Mouse (Mus musculus) c-Kit-positive CD71-positive TER-119-positive erythroid progenitor cells, embryonic 14.5 days (primary cell): ENCODE results near the gene Ptprt.

Experiments used
- DNase-seq: peaks from one replicate; pipeline ENCODE4 v3.0.0-alpha.2; 2013; ENCODE audit warnings: low spot score

The Ptprt gene

GRCm38 (mm10) chr2:161944689-161945088, 716.3 kb downstream of the Ptprt start:
- no peak for DNase-seq

- DNase-seq = no peak
These were observed 719.0 kb downstream of the Ptprt start for GRCm38 (mm10) chr2:161941991-161942390.

GRCm38 (mm10) chr2:161907214-161907613, 753.7 kb downstream of the Ptprt start:
- no peak for DNase-seq

GRCm38 (mm10) chr2:161902196-161902595, 758.8 kb downstream of the Ptprt start:
- no peak for DNase-seq

- DNase-seq = no peak
These were observed 776.5 kb downstream of the Ptprt start for GRCm38 (mm10) chr2:161884446-161884845.

GRCm38 (mm10) chr2:161882580-161882979, 778.4 kb downstream of the Ptprt start:
- DNase-seq = no peak

GRCm38 (mm10) chr2:161880941-161881340, 780.0 kb downstream of the Ptprt start:
- DNase-seq = no peak

- no peak for DNase-seq
These were observed 795.7 kb downstream of the Ptprt start for GRCm38 (mm10) chr2:161865231-161865630.

GRCm38 (mm10) chr2:161858813-161859212, 802.1 kb downstream of the Ptprt start:
- DNase-seq = no peak

GRCm38 (mm10) chr2:161858361-161858760, 802.6 kb downstream of the Ptprt start:
- DNase-seq = no peak

GRCm38 (mm10) chr2:161835001-161835400, 825.9 kb downstream of the Ptprt start:
- no peak for DNase-seq

GRCm38 (mm10) chr2:161833846-161834245, 827.1 kb downstream of the Ptprt start:
- no peak for DNase-seq

- no peak for DNase-seq
These were observed 847.6 kb downstream of the Ptprt start for GRCm38 (mm10) chr2:161813326-161813725.

- no peak for DNase-seq
These were observed 852.7 kb downstream of the Ptprt start for GRCm38 (mm10) chr2:161808086-161808801.

GRCm38 (mm10) chr2:161806287-161807007, 854.5 kb downstream of the Ptprt start:
- no peak for DNase-seq

GRCm38 (mm10) chr2:161799946-161800345, 861.0 kb downstream of the Ptprt start:
- no peak for DNase-seq

- DNase-seq = no peak
These were observed 893.4 kb downstream of the Ptprt start for GRCm38 (mm10) chr2:161767528-161767927.

- no peak for DNase-seq
These were observed 947.9 kb downstream of the Ptprt start for GRCm38 (mm10) chr2:161713024-161713423.

- no peak for DNase-seq
These were observed 951.6 kb downstream of the Ptprt start for GRCm38 (mm10) chr2:161709316-161709715.

GRCm38 (mm10) chr2:161706386-161706915, 954.5 kb downstream of the Ptprt start:
- no peak for DNase-seq

- no peak for DNase-seq
These were observed 956.1 kb downstream of the Ptprt start for GRCm38 (mm10) chr2:161704811-161705210.

- no peak for DNase-seq
These were observed 956.5 kb downstream of the Ptprt start for GRCm38 (mm10) chr2:161704410-161704809.

GRCm38 (mm10) chr2:161695819-161696218, 965.1 kb downstream of the Ptprt start:
- no peak for DNase-seq
